Mouse (Mus musculus) CH12.LX (cell line): ENCODE data around the gene Olfr1342.

Source experiments
- CTCF ChIP-seq, 2 experiments: IDR thresholded peaks in 1 of 2; conservative IDR thresholded peaks in 1 of 2; 2 replicates each; pipeline ENCODE4 v1.5.1; 2011 to 2012; ENCODE audit warnings: low read depth in 2 of 2, low read length in 2 of 2, improper control_type of control experiment in 1 of 2, inconsistent platforms in 1 of 2, mild to moderate bottlenecking in 1 of 2, moderate library complexity in 1 of 2
- ELF1 ChIP-seq: IDR thresholded peaks from 2 replicates; pipeline ENCODE4 v1.6.1; 2014; ENCODE audit warnings: low read depth, mild to moderate bottlenecking, inconsistent platforms, low read length, improper control_type of control experiment
- POLR2A ChIP-seq: IDR thresholded peaks from 2 replicates; pipeline ENCODE4 v1.6.1; 2011; ENCODE audit warnings: low read depth, mild to moderate bottlenecking, improper control_type of control experiment, low read length

GRCm38 (mm10) chr4:118741881-118742280 is 49.3 kb upstream of the Olfr1342 start:
- TF ChIP-seq CTCF (conservative IDR thresholded peaks at IDR 0.05 in 1 of 2, IDR thresholded peaks at IDR 0.05 in 1 of 2; ENCODE audit: low read depth in 2 of 2, low read length in 2 of 2) (no peak), ELF1 (no peak), POLR2A (no peak)
